Comparison of ENCODE assay signal across 14 mouse cellular contexts in genomic region chr1:165701562-165701961, GRCm38 (mm10). TPM values are rescaled to one million over a fixed set of nuclear protein-coding genes. Genes with fewer than 3 reads are reported as not detected.
DNase-seq lines count a peak whose midpoint lies in the region; ATAC-seq and TF ChIP-seq lines count a peak whose summit lies in the region.
"Had no signal": no experiment of that assay in that cellular context is flagged by ENCODE, and none has a peak within 500 bp of the region (broad histone marks: within the 10 kb centered on the region; RNA-seq: fewer than 3 reads in every experiment).

No protein-coding gene starts in this region.

- DNase-seq in embryo, embryonic 10 days (ENCODE audit: low spot score): peak; percentile 48
- DNase-seq in embryo, embryonic 11 days: no peak
- DNase-seq in kidney, adult 11 months: no peak
- DNase-seq in cerebellum, adult 2 months: no peak
- no peak for DNase-seq in c-Kit-positive CD71-positive TER-119-positive erythroid progenitor cells, embryonic 14.5 days (ENCODE audit: low spot score)
- DNase-seq: gastrocnemius, postnatal 25 days; layer of hippocampus, postnatal 36 days; midbrain, embryonic 14.5 days; right cerebral cortex, postnatal 14 days had no signal

- peak; percentile 61 for ATAC-seq in kidney, embryonic 14.5 days (ENCODE audit: low FRiP score, low TSS enrichment)
- 0 out of 2 replicates have a peak, but pooled peaks have one; percentile 14 for ATAC-seq in liver, embryonic 16.5 days (ENCODE audit: low read depth)

- peaks cover 55% of the 10 kb centered on the region for H3K4me1 ChIP-seq in kidney, embryonic 14.5 days (ENCODE audit: control insufficient read depth, insufficient read depth, low read length)
- peaks cover 55% of the 10 kb centered on the region for H3K4me1 ChIP-seq in brown adipose tissue, adult 24 weeks (ENCODE audit: control insufficient read depth, insufficient read depth, insufficient read length, low read length)
- H3K4me1 ChIP-seq in liver, embryonic 16.5 days (ENCODE audit: control insufficient read depth, low read depth, low read length): peaks cover 12% of the 10 kb centered on the region
- H3K4me1 ChIP-seq in cerebellum, adult 2 months (ENCODE audit: control insufficient read depth, insufficient read depth, low read length): no peaks in the 10 kb centered on the region; the same call in 1 of the 2 replicates

- no peaks in the 10 kb centered on the region for H3K27me3 ChIP-seq in kidney, embryonic 14.5 days (ENCODE audit: control insufficient read depth, insufficient read depth, low read length)
- H3K27me3 ChIP-seq in liver, embryonic 16.5 days (ENCODE audit: control insufficient read depth, insufficient read depth, low read depth, low read length): peaks cover 8% of the 10 kb centered on the region
- no peaks in the 10 kb centered on the region for H3K27me3 ChIP-seq in cerebellum, adult 2 months (ENCODE audit: control insufficient read depth, insufficient read depth, low read length)
- H3K27me3 ChIP-seq: limb, embryonic 15.5 days had no signal

- TF ChIP-seq POLR2A in cerebellum, adult 2 months (IDR thresholded peaks at IDR 0.05; ENCODE audit: borderline replicate concordance, insufficient read depth, low read length): no peak

- no peak overlapping the region for H3K9ac ChIP-seq in kidney, embryonic 14.5 days (ENCODE audit: low read depth, low read length)
- H3K9ac ChIP-seq in liver, embryonic 16.5 days (ENCODE audit: low read depth, low read length): no peak overlapping the region
- H3K9ac ChIP-seq: forebrain, embryonic 12.5 days; limb, embryonic 15.5 days had no signal

- TF ChIP-seq CTCF in cerebellum, adult 2 months (IDR thresholded peaks at IDR 0.05; ENCODE audit: borderline replicate concordance, insufficient read depth, low read depth, low read length): no peak

- WGBS in kidney, embryonic 14.5 days: 16% methylated on average over 9 of the region's 9 CpGs
- WGBS in liver, embryonic 16.5 days (ENCODE audit: insufficient replicate concordance): 16% methylated on average over 9 of the region's 9 CpGs
- WGBS in cerebellum, adult 2 months: 85% methylated on average over 9 of the region's 9 CpGs

- no peaks in the 10 kb centered on the region for H3K9me3 ChIP-seq in kidney, embryonic 14.5 days (ENCODE audit: control insufficient read depth, low read length)
- H3K9me3 ChIP-seq in liver, embryonic 16.5 days (replicated peaks; ENCODE audit: control insufficient read depth, low read length): no peaks in the 10 kb centered on the region
- H3K9me3 ChIP-seq: forebrain, embryonic 12.5 days; limb, embryonic 15.5 days had no signal

- peaks cover 3% of the 10 kb centered on the region; the same call in 1 of the 2 replicates for H3K36me3 ChIP-seq in kidney, embryonic 14.5 days (ENCODE audit: control insufficient read depth, insufficient read depth, low read length)
- no peaks in the 10 kb centered on the region for H3K36me3 ChIP-seq in liver, embryonic 16.5 days (ENCODE audit: control insufficient read depth, insufficient read depth)
- H3K36me3 ChIP-seq: forebrain, embryonic 12.5 days; limb, embryonic 15.5 days had no signal

- 0 out of 2 replicates have a peak overlapping the region, but pooled peaks have one; percentile 45 for H3K4me2 ChIP-seq in kidney, embryonic 14.5 days (replicated peaks; ENCODE audit: low read depth, low read length)
- peak overlapping the region; percentile 24; the same call in 1 of the 2 replicates for H3K4me2 ChIP-seq in liver, embryonic 16.5 days (ENCODE audit: low read depth, low read length)
- H3K4me2 ChIP-seq: forebrain, embryonic 12.5 days; limb, embryonic 15.5 days had no signal

- H3K4me3 ChIP-seq in kidney, embryonic 14.5 days (ENCODE audit: low read length): no peak overlapping the region
- peak overlapping the region; percentile 13 for H3K4me3 ChIP-seq in brown adipose tissue, adult 24 weeks (ENCODE audit: insufficient read depth, low read depth, low read length)
- H3K4me3 ChIP-seq in liver, embryonic 16.5 days (ENCODE audit: low read depth, low read length): no peak overlapping the region; the same call in 1 of the 2 replicates
- H3K4me3 ChIP-seq in cerebellum, adult 2 months (replicated peaks; ENCODE audit: insufficient read depth, low read depth, low read length): no peak overlapping the region
- H3K4me3 ChIP-seq: forebrain, embryonic 12.5 days; limb, embryonic 15.5 days had no signal

- no peak overlapping the region; the same call in 1 of the 2 replicates for H3K27ac ChIP-seq in kidney, embryonic 14.5 days (ENCODE audit: low read depth, low read length)
- peak overlapping the region; percentile 92 for H3K27ac ChIP-seq in brown adipose tissue, adult 24 weeks (replicated peaks; ENCODE audit: low read depth, low read length)
- 0 out of 2 replicates have a peak overlapping the region, but pooled peaks have one; percentile 6 for H3K27ac ChIP-seq in liver, embryonic 16.5 days (ENCODE audit: low read length)
- H3K27ac ChIP-seq in cerebellum, adult 2 months (ENCODE audit: insufficient read depth, low read length): no peak overlapping the region
- H3K27ac ChIP-seq: forebrain, embryonic 12.5 days; limb, embryonic 15.5 days had no signal

RNA-seq across cellular contexts. Expression of gene Rcsd1, which starts 8.0 kb away (rescaled TPM):
- polyA plus RNA-seq in kidney, embryonic 14.5 days (2014; fragmentation: Nextera tagmentation; extraction: Ambion mirVana): 29.4 and 44.4 TPM in 2 replicates
- polyA plus RNA-seq in brown adipose tissue, adult 24 weeks (2012; ENCODE audit: insufficient read depth, insufficient read length, missing spikeins): 4.8 and 8.8 TPM in 2 replicates
- polyA plus RNA-seq in liver, embryonic 16.5 days (2015; fragmentation: Nextera tagmentation; extraction: Ambion mirVana): 12.1 and 12.8 TPM in 2 replicates
- polyA plus RNA-seq in cerebellum, adult 2 months (2012; rRNA removed): 3.8 and 4.6 TPM in 2 replicates

Comparison
In these comparisons a context has a peak if more than half of its experiments do, and no peak if none do; other contexts are left out.
1. H3K27ac ChIP-seq: peak in brown adipose tissue, adult 24 weeks (single experiment) and liver, embryonic 16.5 days (single experiment); none in kidney, embryonic 14.5 days (single experiment) and cerebellum, adult 2 months (single experiment).